Mouse (Mus musculus): Measurements from ENCODE around the gene Kcnh4. TPM values are rescaled to one million over a fixed set of nuclear protein-coding genes. Genes with fewer than 3 reads are reported as not detected.

The Kcnh4 gene
- polyA plus RNA-seq, 1 experiment from 2014 or later, result 9.8 TPM

- 53% methylated on average over 4 of the region's 4 CpGs for WGBS
- Histone ChIP-seq H3K4me2 (ENCODE audit: low read length) (no peak overlapping the region), H3K36me3 (ENCODE audit: control insufficient read depth, insufficient read depth, low read length) (peaks cover 31% of the 10 kb centered on the region), H3K4me1 (ENCODE audit: control insufficient read depth, insufficient read depth, low read length) (no peaks in the 10 kb centered on the region), H3K27me3 (ENCODE audit: control insufficient read depth, insufficient read depth, low read length) (no peaks in the 10 kb centered on the region), H3K9ac (replicated peaks; ENCODE audit: low read length) (no peak overlapping the region), H3K4me3 (replicated peaks; ENCODE audit: low read depth, low read length) (no peak overlapping the region), H3K9me3 (ENCODE audit: control insufficient read depth, low read length) (no peaks in the 10 kb centered on the region), H3K27ac (replicated peaks; ENCODE audit: low read depth, low read length) (no peak overlapping the region)
- DNase-seq, result no peak
- ATAC-seq (ENCODE audit: low FRiP score, low TSS enrichment), result no peak
Measured at GRCm38 (mm10) chr11:100721254-100721653, 38.5 kb downstream of the Kcnh4 start.

GRCm38 (mm10) chr11:100720345-100720744 is 39.4 kb downstream of the Kcnh4 start:
- no peaks in the 10 kb centered on the region for H3K9me3 ChIP-seq (ENCODE audit: control insufficient read depth, low read length)
- peaks cover 40% of the 10 kb centered on the region for H3K36me3 ChIP-seq (ENCODE audit: control insufficient read depth, insufficient read depth, low read length)
- ATAC-seq (ENCODE audit: low FRiP score, low TSS enrichment) (no peak), DNase-seq (no peak)
- no peak overlapping the region for H3K4me2 ChIP-seq (ENCODE audit: low read length)
- H3K9ac ChIP-seq (replicated peaks; ENCODE audit: low read length), result no peak overlapping the region
- 0 out of 2 replicates have a peak overlapping the region, but pooled peaks have one; percentile 26 for H3K27ac ChIP-seq (replicated peaks; ENCODE audit: low read depth, low read length)
- 82% methylated on average over 5 of the region's 5 CpGs for WGBS
- no peaks in the 10 kb centered on the region for H3K4me1 ChIP-seq (ENCODE audit: control insufficient read depth, insufficient read depth, low read length)
- H3K27me3 ChIP-seq (ENCODE audit: control insufficient read depth, insufficient read depth, low read length), result no peaks in the 10 kb centered on the region
- no peak overlapping the region for H3K4me3 ChIP-seq (replicated peaks; ENCODE audit: low read depth, low read length)

GRCm38 (mm10) chr11:100719893-100720292 is 39.8 kb downstream of the Kcnh4 start:
- Histone ChIP-seq H3K9me3 (ENCODE audit: control insufficient read depth, low read length) (no peaks in the 10 kb centered on the region), H3K36me3 (ENCODE audit: control insufficient read depth, insufficient read depth, low read length) (peaks cover 43% of the 10 kb centered on the region), H3K4me2 (ENCODE audit: low read length) (no peak overlapping the region), H3K9ac (replicated peaks; ENCODE audit: low read length) (no peak overlapping the region), H3K27ac (replicated peaks; ENCODE audit: low read depth, low read length) (no peak overlapping the region), H3K4me1 (ENCODE audit: control insufficient read depth, insufficient read depth, low read length) (no peaks in the 10 kb centered on the region), H3K4me3 (replicated peaks; ENCODE audit: low read depth, low read length) (no peak overlapping the region), H3K27me3 (ENCODE audit: control insufficient read depth, insufficient read depth, low read length) (no peaks in the 10 kb centered on the region)
- ATAC-seq (ENCODE audit: low FRiP score, low TSS enrichment) (no peak), DNase-seq (no peak)
- WGBS, result 86% methylated on average over 11 of the region's 11 CpGs

- no peak overlapping the region for H3K27ac ChIP-seq (replicated peaks; ENCODE audit: low read depth, low read length)
- 91% methylated on average over 3 of the region's 3 CpGs for whole genome bisulfite sequencing
Measured at GRCm38 (mm10) chr11:100719312-100719711, 40.4 kb downstream of the Kcnh4 start.

GRCm38 (mm10) chr11:100718866-100719265 is 40.9 kb downstream of the Kcnh4 start:
- H3K36me3 ChIP-seq (ENCODE audit: control insufficient read depth, insufficient read depth, low read length), result peaks cover 43% of the 10 kb centered on the region

More at GRCm38 (mm10) chr11:100719312-100719711, 40.4 kb downstream of the Kcnh4 start:
- Histone ChIP-seq H3K9ac (replicated peaks; ENCODE audit: low read length) (no peak overlapping the region), H3K4me3 (replicated peaks; ENCODE audit: low read depth, low read length) (no peak overlapping the region), H3K36me3 (ENCODE audit: control insufficient read depth, insufficient read depth, low read length) (peaks cover 43% of the 10 kb centered on the region), H3K9me3 (ENCODE audit: control insufficient read depth, low read length) (no peaks in the 10 kb centered on the region), H3K27me3 (ENCODE audit: control insufficient read depth, insufficient read depth, low read length) (no peaks in the 10 kb centered on the region), H3K4me1 (ENCODE audit: control insufficient read depth, insufficient read depth, low read length) (peaks cover 1% of the 10 kb centered on the region; the same call in 1 of the 2 replicates), H3K4me2 (ENCODE audit: low read length) (no peak overlapping the region)
- ATAC-seq (ENCODE audit: low FRiP score, low TSS enrichment), result no peak
- DNase-seq, result no peak

GRCm38 (mm10) chr11:100718462-100718861 is 41.3 kb downstream of the Kcnh4 start:
- no peaks in the 10 kb centered on the region for H3K27me3 ChIP-seq (ENCODE audit: control insufficient read depth, insufficient read depth, low read length)
- no peak overlapping the region for H3K4me3 ChIP-seq (replicated peaks; ENCODE audit: low read depth, low read length)
- H3K4me1 ChIP-seq (ENCODE audit: control insufficient read depth, insufficient read depth, low read length), result peaks cover 9% of the 10 kb centered on the region
- no peak overlapping the region for H3K4me2 ChIP-seq (ENCODE audit: low read length)
- no peak overlapping the region for H3K9ac ChIP-seq (replicated peaks; ENCODE audit: low read length)
- DNase-seq (no peak), ATAC-seq (ENCODE audit: low FRiP score, low TSS enrichment) (no peak)
- WGBS, result 94% methylated on average over 7 of the region's 7 CpGs
- no peaks in the 10 kb centered on the region for H3K9me3 ChIP-seq (ENCODE audit: control insufficient read depth, low read length)
- peaks cover 43% of the 10 kb centered on the region for H3K36me3 ChIP-seq (ENCODE audit: control insufficient read depth, insufficient read depth, low read length)
- H3K27ac ChIP-seq (replicated peaks; ENCODE audit: low read depth, low read length), result no peak overlapping the region

More at GRCm38 (mm10) chr11:100718866-100719265, 40.9 kb downstream of the Kcnh4 start:
- no peak overlapping the region for H3K9ac ChIP-seq (replicated peaks; ENCODE audit: low read length)
- no peak overlapping the region for H3K4me3 ChIP-seq (replicated peaks; ENCODE audit: low read depth, low read length)
- ATAC-seq (ENCODE audit: low FRiP score, low TSS enrichment) (no peak), DNase-seq (no peak)
- no peak overlapping the region for H3K4me2 ChIP-seq (ENCODE audit: low read length)
- 86% methylated on average over 4 of the region's 4 CpGs for WGBS
- H3K27ac ChIP-seq (replicated peaks; ENCODE audit: low read depth, low read length), result no peak overlapping the region
- no peaks in the 10 kb centered on the region for H3K9me3 ChIP-seq (ENCODE audit: control insufficient read depth, low read length)
- H3K4me1 ChIP-seq (ENCODE audit: control insufficient read depth, insufficient read depth, low read length), result peaks cover 6% of the 10 kb centered on the region
- no peaks in the 10 kb centered on the region for H3K27me3 ChIP-seq (ENCODE audit: control insufficient read depth, insufficient read depth, low read length)

- no peak overlapping the region for H3K4me3 ChIP-seq (replicated peaks; ENCODE audit: low read depth, low read length)
- H3K4me2 ChIP-seq (ENCODE audit: low read length), result no peak overlapping the region
- no peak overlapping the region for H3K27ac ChIP-seq (replicated peaks; ENCODE audit: low read depth, low read length)
- WGBS, result 91% methylated on average over 3 of the region's 3 CpGs
- H3K27me3 ChIP-seq (ENCODE audit: control insufficient read depth, insufficient read depth, low read length), result no peaks in the 10 kb centered on the region
- peaks cover 43% of the 10 kb centered on the region for H3K36me3 ChIP-seq (ENCODE audit: control insufficient read depth, insufficient read depth, low read length)
- H3K9ac ChIP-seq (replicated peaks; ENCODE audit: low read length), result no peak overlapping the region
- DNase-seq, result no peak
- H3K4me1 ChIP-seq (ENCODE audit: control insufficient read depth, insufficient read depth, low read length), result peaks cover 11% of the 10 kb centered on the region
- no peaks in the 10 kb centered on the region for H3K9me3 ChIP-seq (ENCODE audit: control insufficient read depth, low read length)
- no peak for ATAC-seq (ENCODE audit: low FRiP score, low TSS enrichment)
Measured at GRCm38 (mm10) chr11:100716649-100717048, 43.1 kb downstream of the Kcnh4 start.

GRCm38 (mm10) chr11:100714948-100715347 is 44.8 kb downstream of the Kcnh4 start:
- Histone ChIP-seq H3K27me3 (ENCODE audit: control insufficient read depth, insufficient read depth, low read length) (no peaks in the 10 kb centered on the region), H3K9me3 (ENCODE audit: control insufficient read depth, low read length) (no peaks in the 10 kb centered on the region), H3K4me2 (ENCODE audit: low read length) (no peak overlapping the region), H3K9ac (replicated peaks; ENCODE audit: low read length) (no peak overlapping the region), H3K4me3 (replicated peaks; ENCODE audit: low read depth, low read length) (no peak overlapping the region), H3K27ac (replicated peaks; ENCODE audit: low read depth, low read length) (no peak overlapping the region), H3K4me1 (ENCODE audit: control insufficient read depth, insufficient read depth, low read length) (peaks cover 18% of the 10 kb centered on the region), H3K36me3 (ENCODE audit: control insufficient read depth, insufficient read depth, low read length) (peaks cover 47% of the 10 kb centered on the region)
- DNase-seq (no peak), ATAC-seq (ENCODE audit: low FRiP score, low TSS enrichment) (no peak)
- 77% methylated on average over 6 of the region's 6 CpGs for WGBS

GRCm38 (mm10) chr11:100714534-100714915 is 45.2 kb downstream of the Kcnh4 start:
- Histone ChIP-seq H3K27ac (replicated peaks; ENCODE audit: low read depth, low read length) (no peak overlapping the region), H3K4me2 (ENCODE audit: low read length) (no peak overlapping the region), H3K4me1 (ENCODE audit: control insufficient read depth, insufficient read depth, low read length) (peaks cover 18% of the 10 kb centered on the region), H3K4me3 (replicated peaks; ENCODE audit: low read depth, low read length) (no peak overlapping the region), H3K9ac (replicated peaks; ENCODE audit: low read length) (no peak overlapping the region), H3K27me3 (ENCODE audit: control insufficient read depth, insufficient read depth, low read length) (no peaks in the 10 kb centered on the region), H3K36me3 (ENCODE audit: control insufficient read depth, insufficient read depth, low read length) (peaks cover 43% of the 10 kb centered on the region), H3K9me3 (ENCODE audit: control insufficient read depth, low read length) (no peaks in the 10 kb centered on the region)
- ATAC-seq (ENCODE audit: low FRiP score, low TSS enrichment) (no peak), DNase-seq (peak; percentile 90)
- WGBS, result 46% methylated on average over 6 of the region's 6 CpGs

Measured in midbrain, embryonic 14.5 days (tissue).